Mouse (Mus musculus) intestine, postnatal 0 days (tissue): ENCODE measurements around the gene Gm12258. TPM values are rescaled to one million over a fixed set of nuclear protein-coding genes. Genes with fewer than 3 reads are reported as not detected.
A peak's percentile ranks its signal among the peaks of the same experiment; 100 is the strongest.
"Not testable (repeated sequence)": the region's sequence is repeated elsewhere in the genome, so short reads cannot be mapped to it uniquely, and the experiment has no call there.

ENCODE experiments used
- ATAC-seq: fragments of 200-750 bp; cut with Nextera tagmentation; 2 replicates; pipeline ENCODE4 v1.8.0; 2017; ENCODE audit warnings: mild to moderate bottlenecking, moderate TSS enrichment, moderate library complexity
- H3K27ac ChIP-seq: fragments of 300-500 bp; sonication (generic); 2 replicates; pipeline ENCODE4 v1.5.1; 2014; ENCODE audit warnings: mild to moderate bottlenecking, low read depth, low read length, moderate library complexity
- H3K27me3 ChIP-seq: fragments of 300-500 bp; sonication (generic); replicated peaks from 2 replicates; pipeline ENCODE4 v1.6.1; 2014; ENCODE audit warnings: low read length, mixed read lengths; ENCODE audit not compliant: control insufficient read depth, insufficient read depth
- H3K36me3 ChIP-seq: fragments of 300-500 bp; sonication (generic); 2 replicates; pipeline ENCODE4 v1.6.1; 2014; ENCODE audit warnings: mild to moderate bottlenecking, moderate library complexity; ENCODE audit not compliant: control insufficient read depth, insufficient read depth
- H3K4me1 ChIP-seq: fragments of 300-500 bp; sonication (generic); replicated peaks from 2 replicates; pipeline ENCODE4 v1.6.1; 2014; ENCODE audit warnings: antibody characterized with exemption, low read length, mixed read lengths; ENCODE audit not compliant: control insufficient read depth, insufficient read depth
- H3K4me2 ChIP-seq: fragments of 300-500 bp; sonication (generic); replicated peaks from 2 replicates; pipeline ENCODE4 v1.6.1; 2014; ENCODE audit warnings: low read depth, mild to moderate bottlenecking, moderate library complexity
- H3K4me3 ChIP-seq: fragments of 300-500 bp; sonication (generic); 2 replicates; pipeline ENCODE4 v1.5.1; 2014; ENCODE audit warnings: low read depth, low read length
- H3K9ac ChIP-seq: fragments of 300-500 bp; sonication (generic); 2 replicates; pipeline ENCODE4 v1.6.1; 2014; ENCODE audit warnings: mild to moderate bottlenecking, low read depth, low read length
- H3K9me3 ChIP-seq: fragments of 300-500 bp; sonication (generic); 2 replicates; pipeline ENCODE4 v1.6.1; 2016; ENCODE audit warnings: mixed run types; ENCODE audit not compliant: control insufficient read depth
- CTCF ChIP-seq: sonication (generic); IDR thresholded peaks from 2 replicates; pipeline ENCODE4 v1.5.1; 2016; ENCODE audit warnings: low read depth, mild to moderate bottlenecking, control low read depth, antibody characterized with exemption, moderate library complexity
- WGBS: fragments of 180-500 bp; shearing (Covaris S2); extraction: QIAGEN DNeasy Blood & Tissue Kit; methylation state at CpG from one replicate; pipeline ENCODE4 v1.1.7; 2014; 5-methylcytosine and 5-hydroxymethylcytosine counted together
- polyA plus RNA-seq: library from polyadenylated mRNA; unstranded; fragments of >200 nt; fragmentation: Nextera tagmentation; extraction: Ambion mirVana; gene quantifications from 2 replicates; pipeline ENCODE4 v1.2.1, GENCODE M21; 2015

Gene Gm12258
- polyA plus RNA-seq, 1 experiment from 2014 or later: 1.9 TPM

- 79% methylated on average over 1 of the region's 1 CpGs for WGBS
- ATAC-seq: no peak
- no peaks in the 10 kb centered on the region for H3K27me3 ChIP-seq
- H3K4me3 ChIP-seq: no peak overlapping the region
- no peaks in the 10 kb centered on the region for H3K4me1 ChIP-seq
- H3K9ac ChIP-seq: no peak overlapping the region
- TF ChIP-seq CTCF: no peak
- H3K4me2 ChIP-seq: no peak overlapping the region
- no peak overlapping the region for H3K27ac ChIP-seq
- H3K9me3 ChIP-seq: no peaks in the 10 kb centered on the region
- H3K36me3 ChIP-seq: no peaks in the 10 kb centered on the region
These were observed 31.3 kb upstream of the Gm12258 start for GRCm38 (mm10) chr11:58815676-58816075.

GRCm38 (mm10) chr11:58828937-58829336 is 18.0 kb upstream of the Gm12258 start, which contains the start of gene Olfr312:
Gene Olfr312 (plus strand): TSS chr11:58829237.
- H3K4me2 ChIP-seq, H3K36me3 ChIP-seq, H3K4me3 ChIP-seq, H3K27ac ChIP-seq, H3K4me1 ChIP-seq, H3K9ac ChIP-seq, H3K27me3 ChIP-seq, H3K9me3 ChIP-seq, ATAC-seq: not testable (repeated sequence)

- WGBS: 82% methylated on average over 3 of the region's 3 CpGs
These were observed 17.2 kb upstream of the Gm12258 start for GRCm38 (mm10) chr11:58829764-58830163.

GRCm38 (mm10) chr11:58832541-58832940 is 14.4 kb upstream of the Gm12258 start:
- not testable (repeated sequence) for H3K4me3 ChIP-seq, H3K4me2 ChIP-seq, H3K27me3 ChIP-seq, ATAC-seq, H3K9me3 ChIP-seq, H3K36me3 ChIP-seq, H3K4me1 ChIP-seq, H3K9ac ChIP-seq, H3K27ac ChIP-seq
- WGBS: 76% methylated on average over 3 of the region's 3 CpGs

More at GRCm38 (mm10) chr11:58829764-58830163, 17.2 kb upstream of the Gm12258 start:
- H3K4me1 ChIP-seq: no peaks in the 10 kb centered on the region
- H3K4me2 ChIP-seq: no peak overlapping the region
- no peak for TF ChIP-seq CTCF
- H3K9ac ChIP-seq: no peak overlapping the region
- H3K9me3 ChIP-seq: no peaks in the 10 kb centered on the region
- H3K27me3 ChIP-seq: no peaks in the 10 kb centered on the region
- no peak overlapping the region for H3K4me3 ChIP-seq
- H3K27ac ChIP-seq: no peak overlapping the region
- no peaks in the 10 kb centered on the region for H3K36me3 ChIP-seq
- ATAC-seq: no peak

- not testable (repeated sequence) for ATAC-seq, H3K27me3 ChIP-seq, H3K27ac ChIP-seq, H3K4me1 ChIP-seq, H3K4me2 ChIP-seq, H3K9me3 ChIP-seq, H3K9ac ChIP-seq, H3K4me3 ChIP-seq, H3K36me3 ChIP-seq
These were observed 8.0 kb upstream of the Gm12258 start, which contains the start of gene Olfr311 for GRCm38 (mm10) chr11:58838951-58839350. Gene Olfr311 (plus strand): TSS chr11:58839251.

GRCm38 (mm10) chr11:58847636-58848035 is 678 bp downstream of the Gm12258 start:
- no peaks in the 10 kb centered on the region for H3K9me3 ChIP-seq
- no peak overlapping the region for H3K27ac ChIP-seq
- peak overlapping the region; percentile 71 for H3K9ac ChIP-seq
- no peak for TF ChIP-seq CTCF
- H3K27me3 ChIP-seq: no peaks in the 10 kb centered on the region
- peaks cover 15% of the 10 kb centered on the region for H3K36me3 ChIP-seq
- H3K4me3 ChIP-seq: peak overlapping the region; percentile 77
- peak overlapping the region; percentile 79 for H3K4me2 ChIP-seq
- 40% methylated on average over 9 of the region's 9 CpGs for WGBS
- no peaks in the 10 kb centered on the region for H3K4me1 ChIP-seq
- no peak for ATAC-seq

GRCm38 (mm10) chr11:58849731-58850130 is 2.8 kb downstream of the Gm12258 start:
- Histone ChIP-seq H3K36me3 (peaks cover 27% of the 10 kb centered on the region), H3K9ac (no peak overlapping the region), H3K27ac (no peak overlapping the region), H3K27me3 (no peaks in the 10 kb centered on the region), H3K4me3 (no peak overlapping the region), H3K4me2 (no peak overlapping the region), H3K4me1 (no peaks in the 10 kb centered on the region), H3K9me3 (no peaks in the 10 kb centered on the region)
- WGBS: 61% methylated on average over 2 of the region's 2 CpGs
- no peak for ATAC-seq
- no peak for TF ChIP-seq CTCF
